Mouse (Mus musculus) ES-E14 (cell line): ENCODE results near the gene Esam. TPM values are rescaled to one million over a fixed set of nuclear protein-coding genes. Genes with fewer than 3 reads are reported as not detected.

Experiments used
- DNase-seq: peaks from one replicate; pipeline ENCODE4 v3.0.0-alpha.2; 2013; ENCODE audit warnings: low read depth, low spot score
- H3K27ac ChIP-seq: 2 replicates; pipeline ENCODE4 v1.5.1; 2012; ENCODE audit warnings: low read depth, mild to moderate bottlenecking, low read length, moderate library complexity, mixed read lengths; ENCODE audit not compliant: poor library complexity, insufficient read depth, severe bottlenecking
- H3K36me3 ChIP-seq: 2 replicates; pipeline ENCODE4 v1.6.1; 2012; ENCODE audit warnings: mild to moderate bottlenecking, low read length, moderate library complexity, mixed read lengths; ENCODE audit not compliant: control insufficient read depth, poor library complexity, insufficient read depth, severe bottlenecking
- H3K4me1 ChIP-seq, 2 experiments: fragments of 150-350 bp in 1 of 2; sonication (generic) in 1 of 2; 2 replicates each; pipeline ENCODE4 v1.6.1; 2012; ENCODE audit warnings: low read length in 2 of 2, mild to moderate bottlenecking in 1 of 2, mixed read lengths in 1 of 2; ENCODE audit not compliant: control insufficient read depth in 2 of 2, insufficient read depth in 2 of 2, poor library complexity in 1 of 2
- H3K4me3 ChIP-seq, 2 experiments: fragments of 150-350 bp in 1 of 2; sonication (generic) in 1 of 2; 2 replicates each; pipeline ENCODE4 v1.5.1; 2012; ENCODE audit warnings: low read length in 2 of 2, low read depth in 1 of 2, mild to moderate bottlenecking in 1 of 2, mixed read lengths in 1 of 2; ENCODE audit not compliant: insufficient read depth in 1 of 2, poor library complexity in 1 of 2, severe bottlenecking in 1 of 2
- H3K9ac ChIP-seq: 2 replicates; pipeline ENCODE4 v1.6.1; 2012; ENCODE audit warnings: low read depth, mild to moderate bottlenecking, low read length, mixed read lengths; ENCODE audit not compliant: poor library complexity, insufficient read depth, severe bottlenecking
- H3K9me3 ChIP-seq: fragments of 150-350 bp; sonication (generic); 2 replicates; pipeline ENCODE4 v1.6.1; 2012; ENCODE audit warnings: low read depth, mild to moderate bottlenecking, low read length; ENCODE audit not compliant: control insufficient read depth, insufficient read depth
- CHD2 ChIP-seq: IDR thresholded peaks from 2 replicates; pipeline ENCODE4 v1.6.1; 2014; ENCODE audit warnings: mild to moderate bottlenecking, low read depth, low read length, inconsistent platforms
- HCFC1 ChIP-seq: IDR thresholded peaks from 2 replicates; pipeline ENCODE4 v1.6.1; 2012; ENCODE audit warnings: low read length, inconsistent platforms, borderline replicate concordance; ENCODE audit not compliant: insufficient read depth
- MAFK ChIP-seq: IDR thresholded peaks from 2 replicates; pipeline ENCODE4 v1.6.1; 2014; ENCODE audit warnings: mild to moderate bottlenecking, low read depth, low read length, inconsistent platforms; ENCODE audit not compliant: insufficient read depth
- ZC3H11A ChIP-seq: IDR thresholded peaks from 2 replicates; pipeline ENCODE4 v1.6.1; 2012; ENCODE audit warnings: low read depth, mild to moderate bottlenecking, inconsistent platforms, low read length, borderline replicate concordance
- ZNF384 ChIP-seq: IDR thresholded peaks from 2 replicates; pipeline ENCODE4 v1.6.1; 2012; ENCODE audit warnings: low read depth, low read length, inconsistent platforms
- in situ Hi-C, 2 experiments: fragments of 600-800 bp; cut with MboI; formaldehyde crosslinking; loops; one replicate each; pipeline ENCODE4 v1.15.1; 2025; ENCODE audit warnings: low sequenced_read_pairs in 2 of 2, inconsistent platforms in 1 of 2; ENCODE audit not compliant: unreplicated experiment in 2 of 2
- total RNA-seq: library from RNA; depleted of rRNA; stranded (reverse); fragments of 300-350 nt; gene quantifications from 2 replicates; pipeline ENCODE4 v1.2.3, GENCODE M21; 2012

Esam gene
- total RNA-seq, 1 experiment: 6.5 TPM

- in situ Hi-C loops: no loop called here
- TF ChIP-seq CHD2: no peak
- H3K4me3 ChIP-seq: no peak overlapping the region
- H3K9me3 ChIP-seq: no peaks in the 10 kb centered on the region
- H3K4me1 ChIP-seq: peaks cover 0 to 13% of the 10 kb centered on the region in 2 experiments; a peak in 2 of 4 replicates
- H3K36me3 ChIP-seq: peaks cover 4% of the 10 kb centered on the region; the same call in 1 of the 2 replicates
- no peak overlapping the region for H3K9ac ChIP-seq
- no peak overlapping the region for H3K27ac ChIP-seq
- DNase-seq: peak; percentile 52
Measured at GRCm38 (mm10) chr9:37504348-37504747, 23.5 kb upstream of the Esam start.

GRCm38 (mm10) chr9:37506023-37506422 lies 21.9 kb upstream of the Esam start:
- H3K27ac ChIP-seq: no peak overlapping the region
- no peak for TF ChIP-seq MAFK
- TF ChIP-seq HCFC1: no peak
- TF ChIP-seq ZNF384: no peak
- TF ChIP-seq ZC3H11A: no peak
- no peak for TF ChIP-seq CHD2
- in situ Hi-C loops: no loop called here
- no peaks in the 10 kb centered on the region for H3K9me3 ChIP-seq
- H3K4me1 ChIP-seq: peaks cover 0 to 5% of the 10 kb centered on the region in 2 experiments; a peak in 1 of 4 replicates
- no peak overlapping the region for H3K9ac ChIP-seq
- no peaks in the 10 kb centered on the region; the same call in 1 of the 2 replicates for H3K36me3 ChIP-seq
- H3K4me3 ChIP-seq: no peak overlapping the region
- DNase-seq: no peak

- peaks cover 3% of the 10 kb centered on the region; the same call in 1 of the 2 replicates for H3K36me3 ChIP-seq
- H3K9me3 ChIP-seq: no peaks in the 10 kb centered on the region
- H3K4me3 ChIP-seq: no peak overlapping the region
- in situ Hi-C loops: no loop called here
- DNase-seq: no peak
- no peak for TF ChIP-seq ZC3H11A
- no peak for TF ChIP-seq ZNF384
- no peak for TF ChIP-seq HCFC1
- no peak for TF ChIP-seq CHD2
- TF ChIP-seq MAFK: no peak
- H3K4me1 ChIP-seq: no peaks in the 10 kb centered on the region
- no peak overlapping the region for H3K9ac ChIP-seq
- H3K27ac ChIP-seq: no peak overlapping the region
Measured at GRCm38 (mm10) chr9:37512097-37512496, 15.8 kb upstream of the Esam start.

- Histone ChIP-seq H3K36me3 (peaks cover 11% of the 10 kb centered on the region), H3K4me1 (no peaks in the 10 kb centered on the region), H3K9ac (no peak overlapping the region), H3K27ac (no peak overlapping the region), H3K4me3 (no peak overlapping the region), H3K9me3 (no peaks in the 10 kb centered on the region)
- no peak for TF ChIP-seq ZNF384
- no peak for TF ChIP-seq HCFC1
- no peak for TF ChIP-seq MAFK
- no peak for TF ChIP-seq CHD2
- TF ChIP-seq ZC3H11A: no peak
- in situ Hi-C loops: no loop called here
- DNase-seq: no peak
Measured at GRCm38 (mm10) chr9:37514456-37514855, 13.4 kb upstream of the Esam start.

DNA sequence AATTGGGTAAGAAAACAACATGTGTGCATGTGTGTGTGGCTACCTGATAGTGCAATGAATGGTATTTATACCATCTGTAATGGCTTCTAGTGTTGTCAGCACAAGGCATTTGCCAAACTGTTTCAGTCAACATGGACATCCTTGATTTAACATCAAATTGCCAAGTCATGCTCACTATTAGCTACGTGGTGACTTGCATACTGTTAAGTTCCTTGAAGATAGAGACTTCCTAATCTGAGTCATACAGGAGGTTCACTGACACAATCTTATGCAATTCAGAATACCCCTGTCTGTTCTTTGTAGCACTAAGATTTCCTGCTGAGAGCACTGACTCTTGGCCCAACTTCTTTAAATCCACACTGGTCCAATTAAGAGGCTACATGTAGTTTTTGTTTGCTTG lies 10.4 kb upstream of the Esam start:
- Histone ChIP-seq H3K9ac (no peak overlapping the region), H3K9me3 (no peaks in the 10 kb centered on the region), H3K4me1 (no peaks in the 10 kb centered on the region), H3K36me3 (peaks cover 20% of the 10 kb centered on the region), H3K4me3 (no peak overlapping the region), H3K27ac (no peak overlapping the region)
- TF ChIP-seq HCFC1 (no peak), ZC3H11A (no peak), CHD2 (no peak), MAFK (no peak), ZNF384 (no peak)
- in situ Hi-C loops: no loop called here
- no peak for DNase-seq
